Mouse (Mus musculus) T-helper 2 cell (primary cell): ENCODE results near the gene Bzw1.

ENCODE experiments used
- in situ Hi-C: fragments of 300-600 bp; cut with MboI, MseI; formaldehyde crosslinking; loops from one replicate; pipeline ENCODE4 v1.15.1; 2025; ENCODE audit warnings: high pct_unique_total_duplicates

Bzw1 gene

GRCm38 (mm10) chr1:58396179-58396578 lies 3.5 kb downstream of the Bzw1 start:
- in situ Hi-C loops = no loop called here

GRCm38 (mm10) chr1:58397731-58398130 lies 5.0 kb downstream of the Bzw1 start:
- in situ Hi-C loops = no loop called here

- in situ Hi-C loops = no loop called here
Observed at GRCm38 (mm10) chr1:58401396-58401795, 8.7 kb downstream of the Bzw1 start.

GRCm38 (mm10) chr1:58403745-58404144 lies 11.0 kb downstream of the Bzw1 start:
- in situ Hi-C loops = no loop called here

- in situ Hi-C loops = no loop called here
Observed at GRCm38 (mm10) chr1:58407321-58407720, 14.6 kb downstream of the Bzw1 start.

GRCm38 (mm10) chr1:58408141-58408540 lies 15.4 kb downstream of the Bzw1 start:
- in situ Hi-C loops = no loop called here

- in situ Hi-C loops = no loop called here
Observed at GRCm38 (mm10) chr1:58409553-58410197, 17.0 kb downstream of the Bzw1 start.

- in situ Hi-C loops = no loop called here
Observed at GRCm38 (mm10) chr1:58410198-58410588, 17.5 kb downstream of the Bzw1 start.

GRCm38 (mm10) chr1:58410776-58411175 lies 18.1 kb downstream of the Bzw1 start:
- in situ Hi-C loops = no loop called here

GRCm38 (mm10) chr1:58415442-58415841 lies 22.7 kb downstream of the Bzw1 start:
- in situ Hi-C loops = no loop called here

GRCm38 (mm10) chr1:58416048-58416447 lies 23.4 kb downstream of the Bzw1 start:
- in situ Hi-C loops = no loop called here

- in situ Hi-C loops = no loop called here
Observed at GRCm38 (mm10) chr1:58420032-58420431, 27.3 kb downstream of the Bzw1 start.

- in situ Hi-C loops = no loop called here
Observed at GRCm38 (mm10) chr1:58420961-58421360, 28.3 kb downstream of the Bzw1 start.

GRCm38 (mm10) chr1:58422879-58423278 lies 30.2 kb downstream of the Bzw1 start:
- in situ Hi-C loops = no loop called here

GRCm38 (mm10) chr1:58423371-58424248 lies 30.9 kb downstream of the Bzw1 start, which contains the start of gene Clk1:
TSS of gene Clk1 (minus strand) at chr1:58424066.
- in situ Hi-C loops = no loop called here

- in situ Hi-C loops = no loop called here
Observed at GRCm38 (mm10) chr1:58424551-58424950, 31.9 kb downstream of the Bzw1 start.

- in situ Hi-C loops = no loop called here
Observed at GRCm38 (mm10) chr1:58444691-58445090, 52.0 kb downstream of the Bzw1 start.

GRCm38 (mm10) chr1:58445143-58445722 lies 52.5 kb downstream of the Bzw1 start, which contains the start of the genes Nif3l1 and Ppil3:
TSS of gene Nif3l1 (plus strand) at chr1:58445151.
TSS of gene Ppil3 (minus strand) at chr1:58445486.
- in situ Hi-C loops = no loop called here

GRCm38 (mm10) chr1:58445861-58446260 lies 53.2 kb downstream of the Bzw1 start:
- in situ Hi-C loops = no loop called here

- in situ Hi-C loops = no loop called here
Observed at GRCm38 (mm10) chr1:58447766-58448165, 55.1 kb downstream of the Bzw1 start.

- in situ Hi-C loops = no loop called here
Observed at GRCm38 (mm10) chr1:58448396-58448795, 55.7 kb downstream of the Bzw1 start.

- in situ Hi-C loops = loop anchor here (25.0 kb wide), 1 partner anchor 1258 kb away; no protein-coding TSS in a partner anchor
Observed at GRCm38 (mm10) chr1:58454316-58454715, 61.6 kb downstream of the Bzw1 start.
